Mouse (Mus musculus) embryonic facial prominence, embryonic 13.5 days (tissue): ENCODE results near the gene Cabp2. TPM values are rescaled to one million over a fixed set of nuclear protein-coding genes. Genes with fewer than 3 reads are reported as not detected.
"Not testable (repeated sequence)": the region's sequence is repeated elsewhere in the genome, so short reads cannot be mapped to it uniquely, and the experiment has no call there.

Source experiments
- ATAC-seq: fragments of 200-750 bp; cut with Nextera tagmentation; 2 replicates; pipeline ENCODE4 v1.8.0; 2017; ENCODE audit warnings: low read depth; ENCODE audit not compliant: insufficient number of reproducible peaks, insufficient read depth, low FRiP score, low TSS enrichment
- H3K27ac ChIP-seq: fragments of 300-500 bp; sonication (generic); 2 replicates; pipeline ENCODE4 v1.5.1; 2015; ENCODE audit warnings: moderate library complexity, mild to moderate bottlenecking, inconsistent platforms
- H3K27me3 ChIP-seq: fragments of 300-500 bp; sonication (generic); 2 replicates; pipeline ENCODE4 v1.6.1; 2015; ENCODE audit warnings: mild to moderate bottlenecking, inconsistent platforms
- H3K36me3 ChIP-seq: fragments of 300-500 bp; sonication (generic); 2 replicates; pipeline ENCODE4 v1.6.1; 2015; ENCODE audit warnings: mild to moderate bottlenecking, inconsistent platforms
- H3K4me1 ChIP-seq: fragments of 300-500 bp; sonication (generic); 2 replicates; pipeline ENCODE4 v1.6.1; 2015; ENCODE audit warnings: inconsistent platforms
- H3K4me2 ChIP-seq: fragments of 300-500 bp; sonication (generic); 2 replicates; pipeline ENCODE4 v1.6.1; 2015; ENCODE audit warnings: moderate library complexity, mild to moderate bottlenecking, inconsistent platforms
- H3K4me3 ChIP-seq: fragments of 300-500 bp; sonication (generic); 2 replicates; pipeline ENCODE4 v1.5.1; 2015; ENCODE audit warnings: mild to moderate bottlenecking, inconsistent platforms
- H3K9ac ChIP-seq: fragments of 300-500 bp; sonication (generic); 2 replicates; pipeline ENCODE4 v1.6.1; 2015; ENCODE audit warnings: mild to moderate bottlenecking, inconsistent platforms
- H3K9me3 ChIP-seq: fragments of 300-500 bp; sonication (generic); 2 replicates; pipeline ENCODE4 v1.6.1; 2016; ENCODE audit warnings: inconsistent platforms
- WGBS: fragments of 180-500 bp; shearing (Covaris S2); methylation state at CpG from one replicate; pipeline ENCODE4 v1.1.7; 2015; ENCODE audit warnings: mixed read lengths; 5-methylcytosine and 5-hydroxymethylcytosine counted together
- polyA plus RNA-seq: library from polyadenylated mRNA; unstranded; fragments of >200 nt; fragmentation: Nextera tagmentation; extraction: Ambion mirVana; gene quantifications from 2 replicates; pipeline ENCODE4 v1.2.1, GENCODE M21; 2015

The Cabp2 gene
- polyA plus RNA-seq, 1 experiment from 2014 or later, result not detected

DNA sequence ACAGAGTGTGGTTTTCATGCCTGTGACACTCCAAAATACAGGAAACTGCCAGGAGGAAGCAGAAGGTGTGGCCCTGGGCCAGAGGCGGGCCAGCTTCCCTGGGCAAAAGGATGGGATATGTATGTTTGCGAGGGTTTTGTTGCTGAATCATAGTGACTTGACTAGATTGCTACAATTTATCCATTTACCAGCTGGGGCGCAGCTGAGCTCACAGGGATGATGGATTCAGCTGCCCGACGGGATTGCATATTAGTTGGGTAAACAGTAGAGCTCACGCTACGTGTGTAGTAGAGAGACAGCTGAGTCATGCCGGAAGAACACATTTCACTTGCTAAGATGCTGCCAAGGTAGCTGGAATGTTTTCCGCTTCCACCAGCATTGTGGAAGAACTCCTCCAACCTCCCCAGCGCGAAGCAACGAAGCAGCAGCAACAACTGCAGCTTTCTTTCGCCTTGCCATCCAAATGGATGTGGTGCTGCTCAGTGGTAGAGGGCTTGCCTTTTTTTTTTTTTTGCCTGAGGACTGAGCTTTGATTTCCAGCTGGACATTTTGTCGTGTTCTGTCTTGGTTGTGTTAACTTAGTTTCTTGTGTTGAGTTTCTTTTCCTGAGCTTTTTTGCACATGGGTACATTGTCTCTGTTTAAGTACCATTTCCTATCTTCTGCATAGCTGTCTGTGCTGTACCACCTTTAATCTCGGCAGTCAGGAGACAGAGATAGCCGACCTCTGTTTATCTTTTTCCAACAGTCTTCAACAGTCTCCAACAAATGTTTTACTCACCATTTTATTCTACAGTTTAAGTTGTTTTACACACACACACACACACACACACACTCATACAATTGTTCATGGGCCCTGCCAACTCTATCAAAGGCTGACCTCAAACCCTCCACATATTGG, 35.2 kb upstream of the Cabp2 start, which contains the start of gene Gstp2:
TSS of gene Gstp2 (minus strand) at position 58 of the 900 bp plus-strand sequence.
- no peak for ATAC-seq
- Histone ChIP-seq H3K4me1 (peaks cover 8% of the 10 kb centered on the region; the same call in 1 of the 2 replicates), H3K27me3 (no peaks in the 10 kb centered on the region), H3K4me2 (peak within 1 kb of the TSS; percentile 35), H3K4me3 (no peak within 1 kb of the TSS), H3K27ac (no peak within 1 kb of the TSS), H3K9me3 (no peaks in the 10 kb centered on the region; the same call in 1 of the 2 replicates), H3K9ac (no peak within 1 kb of the TSS), H3K36me3 (no peaks in the 10 kb centered on the region)
- WGBS, result 53% methylated on average over 16 of the region's 16 CpGs

GRCm38 (mm10) chr19:4046866-4047254, 34.5 kb upstream of the Cabp2 start:
- H3K27ac ChIP-seq, result no peak overlapping the region
- no peak overlapping the region for H3K4me2 ChIP-seq
- H3K27me3 ChIP-seq, result no peaks in the 10 kb centered on the region
- no peak overlapping the region for H3K4me3 ChIP-seq
- no peak for ATAC-seq
- 68% methylated on average over 8 of the region's 8 CpGs for WGBS
- no peaks in the 10 kb centered on the region; the same call in 1 of the 2 replicates for H3K9me3 ChIP-seq
- no peak overlapping the region for H3K9ac ChIP-seq
- peaks cover 8% of the 10 kb centered on the region; the same call in 1 of the 2 replicates for H3K4me1 ChIP-seq
- no peaks in the 10 kb centered on the region for H3K36me3 ChIP-seq

DNA sequence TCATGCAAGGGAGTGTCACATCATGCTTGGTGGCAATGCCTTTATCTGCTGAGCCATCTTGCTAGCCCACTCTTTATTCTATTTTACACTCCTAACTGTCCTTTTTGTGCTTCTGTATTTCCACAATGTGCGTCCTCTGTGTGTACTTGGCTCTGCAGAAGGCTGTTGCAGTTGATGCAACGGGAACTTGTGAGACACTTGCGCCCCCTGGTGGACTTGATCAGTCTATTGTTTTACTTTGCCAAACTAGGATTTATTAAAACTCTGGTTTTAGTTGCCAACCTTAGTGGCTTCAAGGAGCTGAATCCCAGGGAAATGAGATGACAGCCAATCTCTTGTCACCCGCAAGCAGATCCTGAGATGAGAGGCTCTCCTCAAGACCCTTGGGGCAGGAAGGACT, 33.5 kb upstream of the Cabp2 start:
- no peak for ATAC-seq
- WGBS, result 15% methylated on average over 4 of the region's 4 CpGs

DNA sequence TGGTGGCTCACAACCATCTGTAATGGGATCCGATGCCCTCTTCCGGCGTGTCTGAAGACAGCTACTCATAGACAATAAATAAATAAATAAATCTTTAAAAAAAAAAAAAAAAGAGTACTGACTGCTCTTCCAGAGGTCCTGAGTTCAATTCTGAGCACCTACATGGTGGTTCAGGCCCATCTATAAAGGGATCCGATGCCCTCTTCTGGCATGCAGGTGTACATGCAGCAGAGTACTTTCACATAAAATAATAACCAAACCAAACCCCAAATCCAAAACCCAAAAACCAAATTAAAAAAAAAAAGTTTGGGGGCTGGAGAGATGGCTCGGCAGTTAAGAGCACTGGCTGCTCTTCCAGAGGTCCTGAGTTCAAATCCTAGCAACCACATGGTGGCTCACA, 32.3 kb upstream of the Cabp2 start:
- not testable (repeated sequence) for ATAC-seq, H3K9ac ChIP-seq, H3K4me3 ChIP-seq

More for the DNA sequence above, 33.5 kb upstream of the Cabp2 start:
- Histone ChIP-seq H3K27ac (no peak overlapping the region), H3K4me3 (no peak overlapping the region), H3K27me3 (no peaks in the 10 kb centered on the region), H3K9me3 (no peaks in the 10 kb centered on the region; the same call in 1 of the 2 replicates), H3K4me2 (no peak overlapping the region), H3K9ac (no peak overlapping the region), H3K4me1 (peaks cover 8% of the 10 kb centered on the region; the same call in 1 of the 2 replicates), H3K36me3 (no peaks in the 10 kb centered on the region)

DNA sequence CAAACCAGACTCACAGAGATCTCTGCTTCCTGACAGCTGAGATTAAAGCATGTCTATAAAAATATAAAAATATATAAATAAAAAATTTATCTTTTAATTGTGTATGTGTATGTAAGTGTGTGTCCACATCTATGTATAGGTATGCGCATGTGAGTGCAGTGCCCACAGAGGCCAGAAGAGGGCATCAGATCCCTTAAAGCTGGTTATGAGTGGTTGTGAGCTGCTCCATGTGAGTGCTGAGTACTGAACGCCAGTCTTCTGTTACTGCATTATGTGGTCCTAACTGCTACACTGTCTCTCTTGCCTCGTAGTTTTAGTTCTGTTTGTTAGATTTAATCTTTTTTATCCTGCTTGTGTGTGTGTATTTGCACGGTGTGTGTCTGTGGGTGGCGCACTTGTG, 30.4 kb upstream of the Cabp2 start:
- no peak overlapping the region for H3K4me3 ChIP-seq
- H3K4me2 ChIP-seq, result no peak overlapping the region
- H3K9ac ChIP-seq, result no peak overlapping the region
- ATAC-seq, result no peak
- 92% methylated on average over 5 of the region's 5 CpGs for WGBS
- H3K27ac ChIP-seq, result no peak overlapping the region
- no peaks in the 10 kb centered on the region for H3K27me3 ChIP-seq
- H3K4me1 ChIP-seq, result peaks cover 5% of the 10 kb centered on the region; the same call in 1 of the 2 replicates
- no peaks in the 10 kb centered on the region for H3K36me3 ChIP-seq
- H3K9me3 ChIP-seq, result no peaks in the 10 kb centered on the region; the same call in 1 of the 2 replicates

More for the DNA sequence above, 32.3 kb upstream of the Cabp2 start:
- not testable (repeated sequence) for H3K4me2 ChIP-seq, H3K4me1 ChIP-seq, H3K27me3 ChIP-seq, H3K9me3 ChIP-seq, H3K27ac ChIP-seq, H3K36me3 ChIP-seq
- WGBS, result 88% methylated on average over 5 of the region's 5 CpGs

- Histone ChIP-seq H3K9ac (no peak overlapping the region), H3K27me3 (no peaks in the 10 kb centered on the region), H3K4me2 (no peak overlapping the region), H3K27ac (no peak overlapping the region), H3K9me3 (no peaks in the 10 kb centered on the region; the same call in 1 of the 2 replicates), H3K36me3 (no peaks in the 10 kb centered on the region), H3K4me1 (no peaks in the 10 kb centered on the region), H3K4me3 (no peak overlapping the region)
- 47% methylated on average over 10 of the region's 10 CpGs for WGBS
- ATAC-seq, result no peak
Observed at GRCm38 (mm10) chr19:4051741-4052515, 29.4 kb upstream of the Cabp2 start.

GRCm38 (mm10) chr19:4052516-4053030, 28.8 kb upstream of the Cabp2 start:
- no peak overlapping the region for H3K9ac ChIP-seq
- 68% methylated on average over 5 of the region's 5 CpGs for WGBS
- H3K27me3 ChIP-seq, result no peaks in the 10 kb centered on the region
- H3K9me3 ChIP-seq, result no peaks in the 10 kb centered on the region; the same call in 1 of the 2 replicates
- no peaks in the 10 kb centered on the region for H3K36me3 ChIP-seq
- ATAC-seq, result no peak
- H3K4me3 ChIP-seq, result no peak overlapping the region
- H3K4me1 ChIP-seq, result no peaks in the 10 kb centered on the region
- no peak overlapping the region for H3K4me2 ChIP-seq
- H3K27ac ChIP-seq, result no peak overlapping the region

DNA sequence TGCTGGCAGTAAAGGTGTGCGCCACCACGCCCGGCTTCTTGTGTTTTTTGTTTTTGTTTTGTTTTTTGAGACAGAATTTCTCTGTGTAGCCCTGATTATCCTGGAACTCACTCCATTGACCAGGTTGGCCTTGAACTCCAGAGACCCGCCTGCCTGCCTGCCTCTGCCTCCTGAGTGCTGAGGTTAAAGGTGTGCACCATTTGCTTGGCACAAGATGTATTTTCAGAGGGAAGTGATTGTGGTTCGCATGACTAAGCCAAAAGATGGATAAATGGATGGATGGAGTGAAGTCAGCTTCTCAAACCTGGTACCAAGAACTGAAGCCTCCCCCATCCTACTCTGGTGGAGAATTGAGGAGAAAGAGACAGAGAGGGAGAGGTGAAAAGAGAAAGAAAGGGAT, 26.8 kb upstream of the Cabp2 start:
- Histone ChIP-seq H3K27me3 (no peaks in the 10 kb centered on the region), H3K9ac (no peak overlapping the region), H3K9me3 (no peaks in the 10 kb centered on the region; the same call in 1 of the 2 replicates), H3K4me1 (no peaks in the 10 kb centered on the region), H3K27ac (no peak overlapping the region), H3K4me3 (no peak overlapping the region), H3K36me3 (no peaks in the 10 kb centered on the region), H3K4me2 (no peak overlapping the region)
- ATAC-seq, result no peak
- 76% methylated on average over 5 of the region's 5 CpGs for WGBS

GRCm38 (mm10) chr19:4055216-4055946, 26.0 kb upstream of the Cabp2 start:
- Histone ChIP-seq H3K36me3 (no peaks in the 10 kb centered on the region), H3K4me3 (no peak overlapping the region), H3K9ac (no peak overlapping the region), H3K9me3 (no peaks in the 10 kb centered on the region; the same call in 1 of the 2 replicates), H3K4me1 (no peaks in the 10 kb centered on the region), H3K4me2 (no peak overlapping the region), H3K27ac (no peak overlapping the region), H3K27me3 (no peaks in the 10 kb centered on the region)
- WGBS, result 64% methylated on average over 8 of the region's 8 CpGs
- no peak for ATAC-seq

DNA sequence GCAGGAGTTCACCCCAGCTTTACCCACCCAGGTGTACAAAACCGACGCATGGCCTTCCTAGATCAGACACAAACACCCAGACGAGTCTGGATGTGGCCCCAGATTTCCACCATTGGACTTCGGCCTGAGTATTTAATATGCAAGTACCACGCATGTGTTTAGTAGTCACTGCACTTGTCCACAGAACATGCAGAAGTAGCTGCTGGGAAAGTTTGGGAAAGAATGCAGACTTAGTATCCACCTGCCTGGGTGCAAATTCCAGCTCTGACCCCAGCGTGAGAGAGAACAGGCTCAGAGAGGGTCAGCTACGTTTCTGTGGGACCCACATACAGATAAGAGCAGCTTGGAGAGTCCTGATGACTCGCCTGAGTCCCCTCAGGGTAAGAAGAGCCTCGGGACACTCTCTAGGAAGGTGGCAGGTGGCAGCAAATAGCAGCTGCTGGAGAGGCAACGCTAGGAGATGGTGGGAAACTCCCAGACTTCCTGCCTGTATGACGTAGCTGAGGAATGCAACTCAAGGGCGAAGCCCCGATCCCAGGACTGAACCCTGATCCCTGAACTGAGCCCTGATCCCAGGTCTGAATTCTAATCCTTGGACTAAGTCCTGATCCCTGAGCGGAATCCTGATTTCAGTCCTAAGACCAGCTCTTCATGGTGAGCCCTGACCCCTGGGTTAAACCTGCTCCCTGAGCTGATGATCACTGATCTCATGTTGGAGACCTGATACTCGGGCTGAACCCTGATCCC, 25.3 kb upstream of the Cabp2 start:
- no peak overlapping the region for H3K27ac ChIP-seq
- no peaks in the 10 kb centered on the region for H3K4me1 ChIP-seq
- H3K36me3 ChIP-seq, result no peaks in the 10 kb centered on the region
- no peaks in the 10 kb centered on the region for H3K27me3 ChIP-seq
- H3K9ac ChIP-seq, result no peak overlapping the region
- ATAC-seq, result no peak
- H3K4me2 ChIP-seq, result no peak overlapping the region
- no peak overlapping the region for H3K4me3 ChIP-seq
- WGBS, result 52% methylated on average over 15 of the region's 15 CpGs
- H3K9me3 ChIP-seq, result no peaks in the 10 kb centered on the region; the same call in 1 of the 2 replicates
